Mouse (Mus musculus) c-Kit-negative CD71-positive TER-119-positive erythroid progenitor cells, embryonic 14.5 days (primary cell): ENCODE data around the gene 9130409I23Rik.
"Not testable (repeated sequence)": the region's sequence is repeated elsewhere in the genome, so short reads cannot be mapped to it uniquely, and the experiment has no call there.

Experiments
- DNase-seq: peaks from one replicate; pipeline ENCODE4 v3.0.0-alpha.2; 2013; ENCODE audit warnings: low read depth, low spot score

The 9130409I23Rik gene

GRCm38 (mm10) chr1:181035015-181035778 is 15.8 kb upstream of the 9130409I23Rik start:
- not testable (repeated sequence) for DNase-seq

DNA sequence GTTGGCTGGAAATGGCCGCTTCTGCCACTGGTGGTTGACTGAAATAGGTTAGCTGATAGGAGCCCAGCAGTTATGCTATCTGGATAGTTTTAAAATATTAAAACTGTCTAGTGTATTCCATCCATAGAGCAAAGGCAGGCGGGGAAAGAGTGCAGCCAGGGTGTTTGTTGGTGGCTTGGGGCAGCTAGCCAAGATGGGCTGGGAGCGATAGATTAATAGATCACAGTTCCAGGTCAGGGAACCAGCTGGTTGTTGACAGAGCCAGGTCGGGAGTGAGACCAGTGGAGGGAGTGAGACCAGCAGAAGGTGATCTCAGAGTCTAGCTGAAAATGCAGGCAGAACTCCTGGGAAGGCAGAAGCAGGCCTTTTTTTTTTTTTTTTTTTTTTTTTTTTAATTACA is 13.4 kb upstream of the 9130409I23Rik start:
- DNase-seq: no peak

GRCm38 (mm10) chr1:181039652-181040051 is 11.4 kb upstream of the 9130409I23Rik start:
- DNase-seq: peak; percentile 30

DNA sequence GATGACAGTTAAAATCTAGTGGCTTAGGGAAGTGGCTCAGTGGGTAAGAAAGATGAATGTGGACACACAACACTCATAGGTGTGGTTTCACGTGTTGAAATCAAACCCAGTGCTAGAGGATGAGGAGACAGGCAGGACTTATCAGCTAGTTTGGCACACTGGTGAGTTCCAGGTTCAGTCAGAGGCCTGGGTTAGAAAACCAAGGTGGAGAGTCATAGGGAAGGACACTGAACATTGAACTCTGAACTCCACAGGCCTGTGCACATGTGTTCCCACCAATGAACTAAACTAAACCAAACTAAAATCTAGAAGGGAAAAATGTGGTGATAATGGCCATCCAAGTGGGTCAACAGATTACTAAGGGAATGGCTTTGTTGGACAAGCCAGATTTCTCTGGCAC is 3.5 kb upstream of the 9130409I23Rik start:
- DNase-seq: no peak

DNA sequence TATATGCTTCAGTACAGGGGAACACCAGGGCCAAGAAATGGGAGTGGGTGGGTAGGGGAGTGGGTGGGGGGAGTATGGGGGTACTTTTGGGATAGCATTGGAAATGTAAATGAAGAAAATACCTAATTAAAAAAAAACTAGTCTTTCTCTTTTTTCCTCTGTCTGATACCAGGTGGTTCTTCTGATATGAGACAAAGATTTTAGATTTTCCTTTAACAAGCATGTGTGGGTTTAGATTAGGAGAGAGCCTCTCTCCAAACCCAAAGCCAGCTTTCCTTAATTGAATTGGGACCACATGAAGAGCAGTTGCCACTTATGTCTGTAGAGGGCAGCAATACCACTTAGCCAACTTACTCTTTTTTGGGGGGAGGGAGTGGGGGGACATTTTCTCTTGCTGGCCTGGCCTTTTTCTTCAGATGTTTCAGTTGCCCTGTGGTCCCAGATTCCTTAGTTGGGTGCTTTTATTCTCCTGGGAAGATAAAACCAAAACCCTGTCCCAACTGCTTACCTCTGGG is 1.7 kb upstream of the 9130409I23Rik start:
- no peak for DNase-seq

DNA sequence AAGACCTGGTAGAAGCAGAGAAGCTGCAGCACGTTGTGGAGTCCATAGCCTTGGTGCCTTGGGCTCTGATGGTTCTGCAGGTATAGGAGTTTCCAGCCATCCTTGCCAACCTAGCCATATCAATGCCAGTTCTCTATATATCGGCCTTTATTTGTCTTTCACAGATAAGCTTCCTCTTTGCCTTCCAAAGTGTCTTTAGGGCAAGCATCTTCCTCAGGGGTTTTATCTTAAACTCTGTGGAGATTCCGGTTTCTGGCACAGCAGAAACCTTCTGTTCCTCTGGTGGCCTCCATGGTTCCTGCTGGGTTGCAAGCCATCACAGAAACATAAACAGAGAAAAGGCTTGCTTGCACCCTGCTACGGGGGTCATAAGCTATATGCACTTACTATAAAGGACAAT is 1.9 kb downstream of the 9130409I23Rik start:
- no peak for DNase-seq

DNA sequence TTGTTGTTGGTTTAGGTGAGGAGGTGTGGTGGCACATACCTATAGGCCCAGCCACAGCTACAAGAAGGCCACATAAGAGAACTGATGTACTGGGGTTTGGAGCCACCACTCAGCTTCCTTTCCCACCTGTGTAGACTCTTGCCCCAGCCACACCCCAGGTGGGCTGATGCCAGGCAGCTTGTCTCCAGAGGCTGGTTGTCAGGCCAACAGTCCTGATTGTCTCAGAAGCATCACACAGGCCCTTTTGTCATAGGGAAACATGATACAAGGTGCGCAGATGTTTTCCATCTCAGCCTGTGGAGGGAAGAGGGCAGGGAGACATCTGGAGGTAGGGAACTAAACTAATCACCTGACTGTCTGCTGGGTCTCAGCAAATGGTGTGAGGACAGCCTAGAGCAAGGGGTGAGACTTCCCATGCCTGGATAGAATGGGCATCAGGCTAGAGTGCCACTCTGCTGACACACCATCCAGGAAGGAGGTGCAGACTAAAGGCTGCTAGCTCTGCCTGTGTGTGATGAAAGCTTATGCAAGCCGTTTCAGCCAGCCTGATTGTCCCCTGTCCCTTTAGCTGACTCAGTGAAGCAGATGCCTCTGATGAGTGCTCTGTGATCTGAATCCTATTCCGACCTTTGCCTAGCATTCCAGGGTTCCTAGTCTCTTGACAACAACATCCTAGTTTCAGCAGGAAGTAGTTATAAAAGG is 10.9 kb downstream of the 9130409I23Rik start:
- no peak for DNase-seq

- no peak for DNase-seq
Measured at GRCm38 (mm10) chr1:181063991-181064390, 13.0 kb downstream of the 9130409I23Rik start.

GRCm38 (mm10) chr1:181064648-181065047 is 13.6 kb downstream of the 9130409I23Rik start:
- DNase-seq: no peak

DNA sequence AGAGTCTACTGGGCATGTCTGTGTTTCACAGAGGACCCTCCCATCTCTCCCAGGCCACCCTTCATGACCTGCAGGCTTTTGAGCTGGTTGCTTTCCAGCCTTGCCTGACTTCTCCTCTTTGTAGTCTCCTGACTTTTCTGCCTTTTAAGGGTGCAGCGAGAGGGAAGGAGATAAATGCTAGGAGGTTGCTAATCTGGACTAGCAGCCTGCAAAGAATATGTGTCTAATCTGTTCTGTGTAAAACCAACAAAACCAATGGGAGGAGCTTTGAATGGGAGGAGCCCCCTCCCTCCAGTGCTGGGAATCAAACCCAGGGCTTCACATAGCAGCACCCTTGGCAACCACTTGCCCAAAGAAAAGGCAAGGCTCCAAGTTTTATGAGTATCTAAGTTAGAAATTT is 17.3 kb downstream of the 9130409I23Rik start:
- no peak for DNase-seq

DNA sequence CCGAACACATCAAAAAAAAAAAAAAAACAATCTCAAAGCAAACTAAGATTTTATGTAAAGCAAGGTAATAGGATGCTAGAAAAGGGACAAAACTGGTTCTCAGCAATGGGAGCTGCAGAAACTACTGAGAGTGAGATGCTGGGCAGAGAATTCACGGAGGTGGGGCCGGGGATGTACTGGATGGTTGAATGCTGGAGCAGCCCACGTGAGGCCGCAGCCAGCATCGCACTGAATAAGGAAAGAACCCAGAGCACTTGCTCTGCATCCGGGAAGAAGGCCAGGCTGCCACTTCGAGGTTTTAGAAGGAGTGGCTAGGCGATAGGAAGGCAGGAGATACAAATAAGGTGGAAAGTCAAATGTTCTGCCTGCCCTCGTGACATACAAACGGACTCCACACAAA is 18.6 kb downstream of the 9130409I23Rik start:
- DNase-seq: no peak

DNA sequence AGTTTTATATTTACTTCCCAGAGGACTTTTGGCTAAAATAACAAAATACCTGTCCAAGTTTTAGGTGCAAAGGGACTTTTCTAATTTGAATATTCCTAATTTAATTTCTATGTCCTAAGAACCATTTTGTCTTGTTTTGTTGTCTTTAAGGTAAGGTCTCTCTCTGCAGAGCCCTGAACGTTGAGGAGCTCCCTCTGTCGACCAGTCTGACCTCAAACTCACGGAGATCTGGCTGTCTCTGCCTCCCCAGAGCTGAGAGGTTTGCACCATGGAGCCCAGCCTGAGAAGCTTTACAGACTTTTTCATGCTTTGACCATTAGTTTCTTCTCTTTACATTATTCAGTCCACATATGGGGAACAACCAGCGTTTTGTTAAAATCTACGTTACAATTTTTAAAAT is 22.0 kb downstream of the 9130409I23Rik start:
- no peak for DNase-seq

DNA sequence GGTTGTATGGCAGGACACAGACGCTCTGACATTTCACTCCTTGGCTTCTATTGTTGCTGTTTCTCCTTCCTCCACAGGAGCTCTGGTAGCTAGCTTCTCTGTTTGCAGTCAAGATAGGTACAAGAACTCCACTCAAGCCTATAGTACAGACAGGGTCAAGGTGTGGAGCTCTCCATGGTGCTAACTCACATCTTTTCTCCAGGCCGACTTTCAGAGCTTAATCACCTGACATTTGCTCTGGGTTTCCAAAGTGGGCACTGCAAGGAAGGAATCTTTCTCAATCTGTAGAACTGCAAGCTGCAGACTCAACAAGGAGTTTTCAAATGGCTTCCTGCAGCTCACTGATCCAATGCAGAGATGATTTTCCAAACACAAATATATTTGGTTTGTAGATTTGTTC is 33.0 kb downstream of the 9130409I23Rik start:
- no peak for DNase-seq

DNA sequence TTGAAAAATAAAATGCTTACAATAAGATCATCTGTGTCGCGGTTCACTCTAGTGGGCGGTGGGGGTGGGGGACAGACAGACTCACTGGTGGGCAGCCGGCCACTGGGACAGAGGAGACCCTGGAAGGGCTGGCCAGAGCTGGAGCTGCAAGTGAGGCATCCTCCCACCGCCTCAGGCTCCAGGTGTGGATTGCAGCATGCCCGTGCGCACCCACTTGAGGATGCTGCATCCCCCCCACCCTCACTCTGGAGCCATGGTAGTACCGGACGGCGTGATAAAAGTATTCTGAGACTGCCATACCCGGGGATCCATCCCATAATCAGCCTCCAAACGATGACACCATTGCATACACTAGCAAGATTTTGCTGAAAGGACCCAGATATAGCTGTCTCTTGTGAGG is 39.0 kb downstream of the 9130409I23Rik start:
- DNase-seq: no peak
